Mouse (Mus musculus) small intestine, adult 2 months (tissue): ENCODE data around the gene Lrrc8e.

Experiments used
- CTCF ChIP-seq: fragments of 200-500 bp; IDR thresholded peaks from 2 replicates; pipeline ENCODE4 v1.5.1; 2012; ENCODE audit warnings: low read depth, mild to moderate bottlenecking, control low read depth, inconsistent platforms, low read length, moderate library complexity, mixed read lengths; ENCODE audit not compliant: insufficient replicate concordance, insufficient read length; ENCODE audit errors: extremely low read depth
- POLR2A ChIP-seq: fragments of 200-500 bp; IDR thresholded peaks from 2 replicates; pipeline ENCODE4 v1.6.1; 2012; ENCODE audit warnings: low read depth, mild to moderate bottlenecking, control low read depth, inconsistent platforms, low read length, moderate library complexity

- TF ChIP-seq POLR2A (no peak), CTCF (no peak)
Observed at GRCm38 (mm10) chr8:4222059-4222458, 4.6 kb upstream of the Lrrc8e start.
